In the genomic region with DNA sequence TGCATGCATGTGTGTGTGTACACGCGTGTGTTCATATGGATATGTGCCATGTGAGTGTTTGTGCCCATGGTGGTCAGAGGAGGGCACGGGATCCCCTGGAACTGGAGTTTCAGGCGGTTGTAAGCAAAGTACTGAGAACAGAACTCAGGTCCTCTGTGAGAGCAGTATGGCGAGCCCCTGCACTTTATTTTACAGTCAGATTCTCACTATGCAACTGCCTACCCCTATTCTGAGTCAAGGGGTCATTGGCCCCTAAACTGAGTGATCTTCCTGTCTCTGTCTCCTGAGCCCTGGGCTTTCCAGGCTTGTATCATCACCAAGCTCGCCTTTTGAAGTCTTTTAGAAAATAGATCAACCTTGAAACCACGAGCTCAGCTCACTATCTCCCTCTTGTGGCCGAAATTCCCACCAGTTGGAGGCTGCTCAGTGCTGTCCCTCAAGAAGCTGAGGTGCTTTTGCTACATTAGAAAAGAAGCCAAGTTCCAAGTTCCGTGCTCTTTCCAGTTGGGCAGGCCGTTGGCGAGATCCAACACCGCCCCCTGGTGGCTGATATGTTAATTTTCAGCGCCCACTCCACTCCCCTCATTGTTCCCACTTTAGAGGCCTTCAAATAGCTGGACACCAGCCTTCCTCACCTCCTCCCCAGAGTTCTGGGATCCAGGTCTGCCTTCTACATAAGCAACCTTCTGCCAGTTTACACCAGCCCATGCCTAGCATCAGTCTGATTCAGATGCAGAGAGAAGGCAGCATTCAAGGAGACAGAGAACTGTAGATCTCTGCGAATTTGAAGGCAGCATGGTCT, we compare ENCODE assay signal across 8 mouse cellular contexts. TPM values are rescaled to one million over a fixed set of nuclear protein-coding genes. Genes with fewer than 3 reads are reported as not detected.
DNase-seq lines count a peak whose midpoint lies in the region; ATAC-seq and TF ChIP-seq lines count a peak whose summit lies in the region.

No protein-coding gene starts in this region.

- H3K27ac ChIP-seq in embryonic facial prominence, embryonic 14.5 days (replicated peaks; ENCODE audit: low read depth, low read length), result no peak overlapping the region; the same call in 1 of the 2 replicates
- H3K27ac ChIP-seq in heart, embryonic 10.5 days, result peak overlapping the region; percentile 30; the same call in 1 of the 2 replicates
- H3K27ac ChIP-seq in kidney, postnatal 0 days, result peak overlapping the region; percentile 33; the same call in 1 of the 2 replicates
- H3K27ac ChIP-seq in liver, adult 2 months (replicated peaks; ENCODE audit: insufficient read depth, low read depth, low read length), result no peak overlapping the region
- no peak overlapping the region for H3K27ac ChIP-seq in stomach, embryonic 14.5 days (ENCODE audit: low read length)

- ATAC-seq in embryonic facial prominence, embryonic 14.5 days (ENCODE audit: low read depth), result peak; percentile 86
- peak; percentile 79 for ATAC-seq in kidney, postnatal 0 days (replicated peaks; ENCODE audit: low FRiP score, low read depth)
- ATAC-seq in stomach, embryonic 14.5 days (ENCODE audit: insufficient number of reproducible peaks, insufficient read depth, low FRiP score, low read depth), result 0 out of 2 replicates have a peak, but pooled peaks have one; percentile 67

- no peak overlapping the region for H3K9ac ChIP-seq in embryonic facial prominence, embryonic 14.5 days (ENCODE audit: low read depth, low read length)
- H3K9ac ChIP-seq in kidney, postnatal 0 days (ENCODE audit: low read depth, low read length), result no peak overlapping the region
- H3K9ac ChIP-seq in liver, adult 2 months (ENCODE audit: low read depth, low read length), result no peak overlapping the region
- no peak overlapping the region for H3K9ac ChIP-seq in stomach, embryonic 14.5 days (replicated peaks; ENCODE audit: low read depth, low read length)

- no peaks in the 10 kb centered on the region for H3K36me3 ChIP-seq in C2C12 (ENCODE audit: control insufficient read depth, insufficient read depth)
- no peaks in the 10 kb centered on the region for H3K36me3 ChIP-seq in embryonic facial prominence, embryonic 14.5 days (ENCODE audit: control insufficient read depth, insufficient read depth, low read length)
- no peaks in the 10 kb centered on the region for H3K36me3 ChIP-seq in heart, embryonic 10.5 days
- H3K36me3 ChIP-seq in kidney, postnatal 0 days (ENCODE audit: insufficient read depth, low read length), result no peaks in the 10 kb centered on the region
- no peaks in the 10 kb centered on the region for H3K36me3 ChIP-seq in liver, adult 2 months (ENCODE audit: control insufficient read depth, insufficient read depth, low read length)
- H3K36me3 ChIP-seq in stomach, embryonic 14.5 days (ENCODE audit: control insufficient read depth, insufficient read depth, low read length), result no peaks in the 10 kb centered on the region

- no peak overlapping the region for H3K4me3 ChIP-seq in C2C12 (ENCODE audit: insufficient read depth, poor library complexity, severe bottlenecking)
- H3K4me3 ChIP-seq in embryonic facial prominence, embryonic 14.5 days (ENCODE audit: low read depth, low read length), result no peak overlapping the region
- H3K4me3 ChIP-seq in heart, embryonic 10.5 days, result no peak overlapping the region
- H3K4me3 ChIP-seq in kidney, postnatal 0 days (replicated peaks; ENCODE audit: low read depth, low read length), result no peak overlapping the region
- H3K4me3 ChIP-seq in liver, adult 2 months (ENCODE audit: insufficient read depth, low read depth, low read length), result no peak overlapping the region
- no peak overlapping the region for H3K4me3 ChIP-seq in stomach, embryonic 14.5 days (ENCODE audit: low read depth, low read length)

- H3K79me2 ChIP-seq in C2C12 (ENCODE audit: control insufficient read depth, insufficient read depth), result no peaks in the 10 kb centered on the region
- H3K79me2 ChIP-seq in liver, adult 2 months (ENCODE audit: control insufficient read depth, insufficient read depth, low read length), result no peaks in the 10 kb centered on the region

- H3ac ChIP-seq in C2C12 (ENCODE audit: control insufficient read depth, insufficient read length, low read depth), result no peak overlapping the region

- H3K27me3 ChIP-seq in C2C12 (ENCODE audit: control insufficient read depth, insufficient read depth, insufficient read length), result no peaks in the 10 kb centered on the region
- H3K27me3 ChIP-seq in embryonic facial prominence, embryonic 14.5 days (replicated peaks; ENCODE audit: control insufficient read depth, insufficient read depth, low read length), result no peaks in the 10 kb centered on the region
- no peaks in the 10 kb centered on the region for H3K27me3 ChIP-seq in heart, embryonic 10.5 days (ENCODE audit: insufficient read depth, poor library complexity, severe bottlenecking)
- H3K27me3 ChIP-seq in kidney, postnatal 0 days (ENCODE audit: insufficient read depth, low read length), result no peaks in the 10 kb centered on the region
- no peaks in the 10 kb centered on the region for H3K27me3 ChIP-seq in liver, adult 2 months (ENCODE audit: control insufficient read depth, insufficient read depth, low read length)
- no peaks in the 10 kb centered on the region for H3K27me3 ChIP-seq in stomach, embryonic 14.5 days (ENCODE audit: control insufficient read depth, insufficient read depth, low read length)

- no peaks in the 10 kb centered on the region for H3K79me3 ChIP-seq in C2C12 (ENCODE audit: low read depth)

- no peaks in the 10 kb centered on the region for H3K4me1 ChIP-seq in embryonic facial prominence, embryonic 14.5 days (ENCODE audit: control insufficient read depth, insufficient read depth, low read length)
- no peaks in the 10 kb centered on the region; the same call in 1 of the 2 replicates for H3K4me1 ChIP-seq in heart, embryonic 10.5 days
- no peaks in the 10 kb centered on the region for H3K4me1 ChIP-seq in kidney, postnatal 0 days (replicated peaks; ENCODE audit: insufficient read depth, low read length)
- H3K4me1 ChIP-seq in liver, adult 2 months (ENCODE audit: control insufficient read depth, insufficient read depth, low read length), result no peaks in the 10 kb centered on the region
- no peaks in the 10 kb centered on the region for H3K4me1 ChIP-seq in stomach, embryonic 14.5 days (ENCODE audit: control insufficient read depth, insufficient read depth, low read length)

- no peak for TF ChIP-seq POLR2A in liver, adult 2 months (IDR thresholded peaks at IDR 0.05; ENCODE audit: extremely low read depth, insufficient read depth, low read length)

- 47% methylated on average over 14 of the region's 14 CpGs for whole genome bisulfite sequencing in embryonic facial prominence, embryonic 14.5 days
- WGBS in heart, embryonic 10.5 days, result 46% methylated on average over 14 of the region's 14 CpGs
- 46% methylated on average over 14 of the region's 14 CpGs for WGBS in kidney, postnatal 0 days
- 48% methylated on average over 14 of the region's 14 CpGs for WGBS in liver, adult 2 months
- 47% methylated on average over 14 of the region's 14 CpGs for WGBS in stomach, embryonic 14.5 days

- DNase-seq in adrenal gland, postnatal 25 days, result peak; percentile 74
- peak; percentile 85 for DNase-seq in embryonic facial prominence, embryonic 14.5 days (ENCODE audit: low spot score)
- peak; percentile 87 for DNase-seq in heart, embryonic 10.5 days (ENCODE audit: low spot score)
- peak; percentile 95 for DNase-seq in kidney, postnatal 0 days (ENCODE audit: low spot score)
- DNase-seq in liver, adult 2 months (ENCODE audit: extremely low read depth, low read depth, low spot score), result peak; percentile 81
- DNase-seq in natural killer cell, adult 2 months (ENCODE audit: low spot score in 2 of 2), result peak; percentile 58 to 76

- H3K9me3 ChIP-seq in embryonic facial prominence, embryonic 14.5 days (ENCODE audit: control insufficient read depth, low read length), result no peaks in the 10 kb centered on the region
- no peaks in the 10 kb centered on the region for H3K9me3 ChIP-seq in heart, embryonic 10.5 days
- H3K9me3 ChIP-seq in kidney, postnatal 0 days (replicated peaks; ENCODE audit: low read length), result no peaks in the 10 kb centered on the region
- no peaks in the 10 kb centered on the region for H3K9me3 ChIP-seq in stomach, embryonic 14.5 days (ENCODE audit: control insufficient read depth, low read depth, low read length)

- TF ChIP-seq CTCF in C2C12 (IDR thresholded peaks at IDR 0.05; ENCODE audit: control insufficient read depth, insufficient read depth, insufficient read length), result peak; percentile 40
- TF ChIP-seq CTCF in kidney, postnatal 0 days (IDR thresholded peaks at IDR 0.05; ENCODE audit: low read depth), result peak; percentile 91
- TF ChIP-seq CTCF in liver, adult 2 months (IDR thresholded peaks at IDR 0.05; ENCODE audit: low read depth, low read length), result peak; percentile 76

- H3K4me2 ChIP-seq in embryonic facial prominence, embryonic 14.5 days (ENCODE audit: low read depth, low read length), result no peak overlapping the region
- no peak overlapping the region for H3K4me2 ChIP-seq in kidney, postnatal 0 days (ENCODE audit: low read length)
- H3K4me2 ChIP-seq in stomach, embryonic 14.5 days (replicated peaks; ENCODE audit: low read depth, low read length), result no peak overlapping the region

RNA-seq across cellular contexts. Expression of gene Il5, which starts 16.4 kb away (rescaled TPM):
- polyA plus RNA-seq in C2C12 (2012; fragmentation: generic; extraction: Trizol), result not detected
- total RNA-seq in adrenal gland, postnatal 25 days (2021), result not detected in 2 replicates
- polyA plus RNA-seq in embryonic facial prominence, embryonic 14.5 days (2014; fragmentation: Nextera tagmentation; extraction: Ambion mirVana), result not detected in 2 replicates
- not detected in 2 replicates for polyA plus RNA-seq in heart, embryonic 10.5 days (2016; fragmentation: Nextera tagmentation; extraction: Ambion mirVana)
- not detected in 2 replicates for polyA plus RNA-seq in kidney, postnatal 0 days (2015; fragmentation: Nextera tagmentation; extraction: Ambion mirVana)
- 0.09 TPM in 1 of 2 replicates, not detected in the other for total RNA-seq in liver, adult 2 months (2014; rRNA removed)
- polyA plus RNA-seq in liver, adult 2 months (2012; rRNA removed), result not detected in 2 replicates
- not detected in 2 replicates for polyA plus RNA-seq in stomach, embryonic 14.5 days (2014; fragmentation: Nextera tagmentation; extraction: Ambion mirVana)

RNA-seq across cellular contexts. Expression of gene Rad50, which starts 29.9 kb away (rescaled TPM):
- 7.9 TPM for polyA plus RNA-seq in C2C12 (2012; fragmentation: generic; extraction: Trizol)
- 19.7 and 22.0 TPM in 2 replicates for total RNA-seq in adrenal gland, postnatal 25 days (2021)
- polyA plus RNA-seq in embryonic facial prominence, embryonic 14.5 days (2014; fragmentation: Nextera tagmentation; extraction: Ambion mirVana), result 18.0 and 19.5 TPM in 2 replicates
- polyA plus RNA-seq in heart, embryonic 10.5 days (2016; fragmentation: Nextera tagmentation; extraction: Ambion mirVana), result 22.0 and 26.5 TPM in 2 replicates
- 21.3 and 21.6 TPM in 2 replicates for polyA plus RNA-seq in kidney, postnatal 0 days (2015; fragmentation: Nextera tagmentation; extraction: Ambion mirVana)
- 4.9 and 5.4 TPM in 2 replicates for total RNA-seq in liver, adult 2 months (2014; rRNA removed)
- polyA plus RNA-seq in liver, adult 2 months (2012; rRNA removed), result 1.2 and 1.7 TPM in 2 replicates
- 28.9 and 32.8 TPM in 2 replicates for polyA plus RNA-seq in stomach, embryonic 14.5 days (2014; fragmentation: Nextera tagmentation; extraction: Ambion mirVana)

RNA-seq across cellular contexts. Expression of gene Irf1, which starts 32.8 kb away (rescaled TPM):
- polyA plus RNA-seq in C2C12 (2012; fragmentation: generic; extraction: Trizol), result 26.7 TPM
- 30.4 and 33.8 TPM in 2 replicates for total RNA-seq in adrenal gland, postnatal 25 days (2021)
- polyA plus RNA-seq in embryonic facial prominence, embryonic 14.5 days (2014; fragmentation: Nextera tagmentation; extraction: Ambion mirVana), result 13.2 and 13.9 TPM in 2 replicates
- polyA plus RNA-seq in heart, embryonic 10.5 days (2016; fragmentation: Nextera tagmentation; extraction: Ambion mirVana), result 7.9 TPM in 2 replicates
- 14.0 and 17.9 TPM in 2 replicates for polyA plus RNA-seq in kidney, postnatal 0 days (2015; fragmentation: Nextera tagmentation; extraction: Ambion mirVana)
- total RNA-seq in liver, adult 2 months (2014; rRNA removed), result 37.5 and 44.2 TPM in 2 replicates
- 27.9 and 43.0 TPM in 2 replicates for polyA plus RNA-seq in liver, adult 2 months (2012; rRNA removed)
- polyA plus RNA-seq in stomach, embryonic 14.5 days (2014; fragmentation: Nextera tagmentation; extraction: Ambion mirVana), result 19.3 and 21.6 TPM in 2 replicates

RNA-seq across cellular contexts. Expression of gene Gm17334, which starts 36.0 kb away (rescaled TPM):
- 0.18 TPM for polyA plus RNA-seq in C2C12 (2012; fragmentation: generic; extraction: Trizol)
- total RNA-seq in adrenal gland, postnatal 25 days (2021), result 1.9 TPM in 1 of 2 replicates, not detected in the other
- 0.19 TPM in 1 of 2 replicates, not detected in the other for polyA plus RNA-seq in embryonic facial prominence, embryonic 14.5 days (2014; fragmentation: Nextera tagmentation; extraction: Ambion mirVana)
- polyA plus RNA-seq in heart, embryonic 10.5 days (2016; fragmentation: Nextera tagmentation; extraction: Ambion mirVana), result not detected in 2 replicates
- polyA plus RNA-seq in kidney, postnatal 0 days (2015; fragmentation: Nextera tagmentation; extraction: Ambion mirVana), result 0.20 and 0.21 TPM in 2 replicates
- not detected in 2 replicates for total RNA-seq in liver, adult 2 months (2014; rRNA removed)
- polyA plus RNA-seq in liver, adult 2 months (2012; rRNA removed), result 0.16 TPM in 1 of 2 replicates, not detected in the other
- polyA plus RNA-seq in stomach, embryonic 14.5 days (2014; fragmentation: Nextera tagmentation; extraction: Ambion mirVana), result 0.46 TPM in 1 of 2 replicates, not detected in the other

Comparison
In these comparisons a context has a peak if more than half of its experiments do, and no peak if none do; other contexts are left out.
1. CTCF ChIP-seq: peak in every context shown above with its lines; median percentile 91 in kidney, postnatal 0 days; 76 in liver, adult 2 months; 40 in C2C12.
2. H3K27ac ChIP-seq: peak in heart, embryonic 10.5 days (single experiment) and kidney, postnatal 0 days (single experiment); none in embryonic facial prominence, embryonic 14.5 days (single experiment), liver, adult 2 months (single experiment) and stomach, embryonic 14.5 days (single experiment).
3. Peak in every context shown above with its lines, with median percentiles within 50 percentile points of each other: DNase-seq and ATAC-seq.